Mouse (Mus musculus): Measurements from ENCODE around the gene Bmf. TPM values are rescaled to one million over a fixed set of nuclear protein-coding genes. Genes with fewer than 3 reads are reported as not detected.

Bmf gene
- polyA plus RNA-seq, 1 experiment, result 4.8 TPM

- no peaks in the 10 kb centered on the region for H3K27me3 ChIP-seq (ENCODE audit: control insufficient read depth, insufficient read depth, insufficient read length)
- TF ChIP-seq E2F4 (IDR thresholded peaks at IDR 0.05; ENCODE audit: insufficient read depth), result no peak
- TF ChIP-seq USF1 (IDR thresholded peaks at IDR 0.05; ENCODE audit: low read depth), result no peak
- no peaks in the 10 kb centered on the region for H3K36me3 ChIP-seq (ENCODE audit: control insufficient read depth, insufficient read depth)
- no peak overlapping the region for H3ac ChIP-seq (ENCODE audit: control insufficient read depth, insufficient read length)
- no peaks in the 10 kb centered on the region for H3K79me2 ChIP-seq (ENCODE audit: control insufficient read depth, insufficient read depth)
- H3K4me2 ChIP-seq (ENCODE audit: low read depth), result peak overlapping the region; percentile 48
- H3K4me3 ChIP-seq, result no peak overlapping the region
Measured at GRCm38 (mm10) chr2:118532855-118533675, 16.4 kb downstream of the Bmf start.

DNA sequence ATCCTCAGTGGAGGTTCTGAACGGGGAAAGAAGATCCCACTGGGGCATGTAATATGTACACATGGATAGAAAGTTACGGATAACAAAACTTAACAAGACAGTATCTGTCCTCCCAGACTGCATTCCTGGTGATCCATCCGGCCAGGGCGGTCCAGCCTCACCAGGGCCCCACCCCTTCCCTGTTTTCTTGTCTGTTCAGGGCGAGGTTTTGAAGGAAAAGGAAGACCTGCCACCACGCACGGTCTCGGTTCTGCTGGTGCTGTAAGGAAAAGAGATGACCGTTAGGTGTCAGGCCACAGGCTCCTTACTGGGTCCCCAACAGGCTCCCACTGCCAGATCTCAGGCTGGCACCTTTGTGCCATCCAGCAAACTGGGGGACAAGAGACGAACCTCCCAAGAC, 17.1 kb downstream of the Bmf start:
- Histone ChIP-seq H3K27me3 (ENCODE audit: control insufficient read depth, insufficient read depth, insufficient read length) (no peaks in the 10 kb centered on the region), H3K36me3 (ENCODE audit: control insufficient read depth, insufficient read depth) (no peaks in the 10 kb centered on the region), H3K4me3 (no peak overlapping the region), H3K4me2 (ENCODE audit: low read depth) (no peak overlapping the region), H3K79me2 (ENCODE audit: control insufficient read depth, insufficient read depth) (no peaks in the 10 kb centered on the region), H3ac (ENCODE audit: control insufficient read depth, insufficient read length) (no peak overlapping the region)
- no peak for TF ChIP-seq MYOG (IDR thresholded peaks at IDR 0.05; ENCODE audit: control insufficient read depth in 1 of 3, insufficient read depth in 1 of 3, insufficient read length in 2 of 3, low read depth in 2 of 3)
- no peak for TF ChIP-seq MAX (IDR thresholded peaks at IDR 0.05; ENCODE audit: low read depth)
- TF ChIP-seq SRF (IDR thresholded peaks at IDR 0.05; ENCODE audit: control insufficient read depth, insufficient read length, low read depth), result no peak
- TF ChIP-seq E2F4 (IDR thresholded peaks at IDR 0.05; ENCODE audit: insufficient read depth), result no peak
- TF ChIP-seq POLR2A (IDR thresholded peaks at IDR 0.05; ENCODE audit: insufficient read length, low read depth), result no peak
- no peak for TF ChIP-seq POLR2AphosphoS2 (IDR thresholded peaks at IDR 0.05; ENCODE audit: insufficient read length, low read depth)
- TF ChIP-seq TCF3 (IDR thresholded peaks at IDR 0.05; ENCODE audit: insufficient read length, low read depth), result no peak
- TF ChIP-seq USF1 (IDR thresholded peaks at IDR 0.05; ENCODE audit: low read depth), result no peak
- TF ChIP-seq REST (IDR thresholded peaks at IDR 0.05; ENCODE audit: insufficient read depth, insufficient read length), result no peak
- no peak for TF ChIP-seq TCF12 (IDR thresholded peaks at IDR 0.05; ENCODE audit: insufficient read depth, poor library complexity, severe bottlenecking)
- no peak for TF ChIP-seq CEBPB (IDR thresholded peaks at IDR 0.05; ENCODE audit: insufficient read depth, poor library complexity, severe bottlenecking)
- no peak for TF ChIP-seq MYOD1 (IDR thresholded peaks at IDR 0.05; ENCODE audit: control insufficient read depth in 1 of 3, insufficient read length in 2 of 3, low read depth in 2 of 3)

DNA sequence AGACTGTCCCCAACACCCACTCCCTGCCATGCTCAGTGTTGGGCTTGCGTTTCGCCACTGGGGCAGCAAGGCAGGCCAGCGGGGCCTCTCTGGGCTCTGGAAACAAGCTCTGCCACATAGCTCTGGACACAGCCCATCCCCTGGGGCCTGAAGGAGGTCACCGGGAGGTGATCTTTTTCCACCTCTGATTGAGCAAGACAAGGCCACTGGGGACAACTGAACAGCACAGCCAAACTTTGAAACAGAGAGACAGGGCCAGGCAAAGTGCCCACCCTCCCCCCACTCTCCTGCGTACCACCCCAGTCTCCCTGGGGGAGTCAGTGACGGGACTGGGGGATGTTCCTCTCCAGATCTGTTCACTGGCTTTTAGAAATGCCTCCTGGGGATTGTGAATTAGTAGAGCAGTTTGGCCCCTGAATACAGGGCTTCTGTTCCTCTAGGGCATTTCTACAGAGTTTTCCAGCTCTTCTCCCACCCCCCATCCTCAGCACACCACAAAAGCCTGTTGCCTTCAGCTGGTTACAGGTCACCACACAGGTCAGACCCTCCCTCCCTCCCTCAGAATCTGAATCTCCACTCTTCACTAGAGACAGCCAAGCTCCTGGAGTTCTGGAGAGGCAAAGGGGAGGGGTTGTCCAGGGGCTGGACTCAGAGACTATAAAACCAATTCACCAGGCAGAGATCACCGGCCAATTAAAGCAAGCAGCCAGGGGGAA, 19.9 kb downstream of the Bmf start:
- Histone ChIP-seq H3K79me2 (ENCODE audit: control insufficient read depth, insufficient read depth) (no peaks in the 10 kb centered on the region), H3K27me3 (ENCODE audit: control insufficient read depth, insufficient read depth, insufficient read length) (no peaks in the 10 kb centered on the region)
- TF ChIP-seq REST (IDR thresholded peaks at IDR 0.05; ENCODE audit: insufficient read depth, insufficient read length), result no peak
- TF ChIP-seq CEBPB (IDR thresholded peaks at IDR 0.05; ENCODE audit: insufficient read depth, poor library complexity, severe bottlenecking), result peak; percentile 59

GRCm38 (mm10) chr2:118526545-118526944, 22.9 kb downstream of the Bmf start:
- Histone ChIP-seq H3ac (ENCODE audit: control insufficient read depth, insufficient read length) (no peak overlapping the region), H3K4me3 (no peak overlapping the region), H3K36me3 (ENCODE audit: control insufficient read depth, insufficient read depth) (no peaks in the 10 kb centered on the region), H3K4me2 (ENCODE audit: low read depth) (no peak overlapping the region), H3K79me2 (ENCODE audit: control insufficient read depth, insufficient read depth) (no peaks in the 10 kb centered on the region), H3K27me3 (ENCODE audit: control insufficient read depth, insufficient read depth, insufficient read length) (no peaks in the 10 kb centered on the region)
- TF ChIP-seq POLR2A (IDR thresholded peaks at IDR 0.05; ENCODE audit: insufficient read length, low read depth) (no peak), USF1 (IDR thresholded peaks at IDR 0.05; ENCODE audit: low read depth) (no peak), MYOD1 (IDR thresholded peaks at IDR 0.05; ENCODE audit: control insufficient read depth in 1 of 3, insufficient read length in 2 of 3, low read depth in 2 of 3) (no peak), CEBPB (IDR thresholded peaks at IDR 0.05; ENCODE audit: insufficient read depth, poor library complexity, severe bottlenecking) (no peak), MYOG (IDR thresholded peaks at IDR 0.05; ENCODE audit: control insufficient read depth in 1 of 3, insufficient read depth in 1 of 3, insufficient read length in 2 of 3, low read depth in 2 of 3) (no peak), E2F4 (IDR thresholded peaks at IDR 0.05; ENCODE audit: insufficient read depth) (no peak), TCF3 (IDR thresholded peaks at IDR 0.05; ENCODE audit: insufficient read length, low read depth) (no peak), TCF12 (IDR thresholded peaks at IDR 0.05; ENCODE audit: insufficient read depth, poor library complexity, severe bottlenecking) (no peak), MAX (IDR thresholded peaks at IDR 0.05; ENCODE audit: low read depth) (no peak), POLR2AphosphoS2 (IDR thresholded peaks at IDR 0.05; ENCODE audit: insufficient read length, low read depth) (no peak), REST (IDR thresholded peaks at IDR 0.05; ENCODE audit: insufficient read depth, insufficient read length) (no peak), SRF (IDR thresholded peaks at IDR 0.05; ENCODE audit: control insufficient read depth, insufficient read length, low read depth) (no peak)

More for the DNA sequence above, 19.9 kb downstream of the Bmf start:
- H3ac ChIP-seq (ENCODE audit: control insufficient read depth, insufficient read length), result no peak overlapping the region
- no peaks in the 10 kb centered on the region for H3K36me3 ChIP-seq (ENCODE audit: control insufficient read depth, insufficient read depth)
- H3K4me3 ChIP-seq, result no peak overlapping the region
- no peak overlapping the region for H3K4me2 ChIP-seq (ENCODE audit: low read depth)

DNA sequence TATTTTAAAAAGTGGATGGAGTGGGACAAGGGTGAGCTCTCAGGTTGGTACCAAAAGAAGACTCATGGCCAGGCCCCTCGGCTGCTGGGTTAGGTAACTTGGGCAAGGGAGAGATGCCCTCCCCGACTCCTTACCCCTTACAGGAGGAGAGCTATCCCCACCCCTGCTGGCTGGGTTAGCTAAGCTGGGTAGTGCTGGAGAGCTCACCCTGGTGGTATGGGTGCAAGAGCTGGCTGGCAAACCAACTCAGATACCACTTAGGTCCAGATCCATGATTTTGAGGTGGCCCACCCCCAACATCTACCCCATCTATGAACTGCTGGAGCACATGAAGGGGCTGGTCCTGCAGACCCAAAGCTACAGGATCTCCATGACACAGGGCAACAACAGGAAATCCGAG, 24.7 kb downstream of the Bmf start:
- H3K79me2 ChIP-seq (ENCODE audit: control insufficient read depth, insufficient read depth), result no peaks in the 10 kb centered on the region
- H3K4me2 ChIP-seq (ENCODE audit: low read depth), result no peak overlapping the region
- no peak overlapping the region for H3ac ChIP-seq (ENCODE audit: control insufficient read depth, insufficient read length)
- H3K4me3 ChIP-seq, result no peak overlapping the region
- TF ChIP-seq CEBPB (IDR thresholded peaks at IDR 0.05; ENCODE audit: insufficient read depth, poor library complexity, severe bottlenecking) (no peak), USF1 (IDR thresholded peaks at IDR 0.05; ENCODE audit: low read depth) (no peak), POLR2AphosphoS2 (IDR thresholded peaks at IDR 0.05; ENCODE audit: insufficient read length, low read depth) (no peak), SRF (IDR thresholded peaks at IDR 0.05; ENCODE audit: control insufficient read depth, insufficient read length, low read depth) (no peak), E2F4 (IDR thresholded peaks at IDR 0.05; ENCODE audit: insufficient read depth) (no peak), REST (IDR thresholded peaks at IDR 0.05; ENCODE audit: insufficient read depth, insufficient read length) (no peak), POLR2A (IDR thresholded peaks at IDR 0.05; ENCODE audit: insufficient read length, low read depth) (no peak), MYOG (IDR thresholded peaks at IDR 0.05; ENCODE audit: control insufficient read depth in 1 of 3, insufficient read depth in 1 of 3, insufficient read length in 2 of 3, low read depth in 2 of 3) (no peak), MAX (IDR thresholded peaks at IDR 0.05; ENCODE audit: low read depth) (no peak), TCF3 (IDR thresholded peaks at IDR 0.05; ENCODE audit: insufficient read length, low read depth) (no peak), TCF12 (IDR thresholded peaks at IDR 0.05; ENCODE audit: insufficient read depth, poor library complexity, severe bottlenecking) (no peak), MYOD1 (IDR thresholded peaks at IDR 0.05; ENCODE audit: control insufficient read depth in 1 of 3, insufficient read length in 2 of 3, low read depth in 2 of 3) (no peak)
- H3K27me3 ChIP-seq (ENCODE audit: control insufficient read depth, insufficient read depth, insufficient read length), result no peaks in the 10 kb centered on the region
- H3K36me3 ChIP-seq (ENCODE audit: control insufficient read depth, insufficient read depth), result no peaks in the 10 kb centered on the region
